Mouse (Mus musculus): ENCODE measurements around the gene Bcar3.

- no peak for TF ChIP-seq CTCF (IDR thresholded peaks at IDR 0.05; ENCODE audit: insufficient read depth, low read length)
- TF ChIP-seq POLR2A (IDR thresholded peaks at IDR 0.05; ENCODE audit: borderline replicate concordance, extremely low read depth, low read depth, low read length) = no peak
Measured at GRCm38 (mm10) chr3:122333493-122333892, 39.6 kb downstream of the Bcar3 start.

Data from lung, adult 2 months (tissue).